Mouse (Mus musculus): ENCODE results near the gene Cfap45. TPM values are rescaled to one million over a fixed set of nuclear protein-coding genes. Genes with fewer than 3 reads are reported as not detected.

The Cfap45 gene
- polyA plus RNA-seq, 1 experiment: 0.20 TPM

GRCm38 (mm10) chr1:172590385-172590784 lies 69.8 kb downstream of the Cfap45 start, which contains the start of gene Slamf8:
Slamf8 (minus strand) TSS chr1:172590568.
- WGBS: 37% methylated on average over 7 of the region's 7 CpGs

DNA sequence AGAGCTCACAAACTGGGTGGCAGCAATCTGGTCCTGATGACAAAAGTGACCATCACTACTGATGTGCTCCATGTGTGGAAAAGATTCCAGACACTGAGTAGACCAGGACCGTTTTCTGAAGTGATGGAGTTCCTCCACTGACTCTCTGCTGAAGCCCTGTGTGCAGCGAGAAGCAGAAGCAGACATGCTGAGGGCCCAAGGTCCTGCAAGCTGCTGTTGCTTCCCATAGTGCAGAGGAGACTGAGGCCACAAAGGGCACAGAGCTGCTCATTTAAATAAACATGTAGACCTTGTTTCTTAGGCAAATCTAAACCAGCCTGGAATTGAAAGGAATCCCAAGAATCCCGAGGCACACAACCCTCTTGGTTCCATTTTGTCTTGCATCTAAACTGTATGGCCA lies 72.7 kb downstream of the Cfap45 start:
- TF ChIP-seq CTCF (IDR thresholded peaks at IDR 0.05; ENCODE audit: extremely low read depth, insufficient read depth, insufficient read length, insufficient replicate concordance) (no peak), POLR2A (IDR thresholded peaks at IDR 0.05; ENCODE audit: low read depth, low read length) (no peak)
- DNase-seq (ENCODE audit: low read depth in 1 of 2, low spot score in 2 of 2): no peak
- no peaks in the 10 kb centered on the region for H3K36me3 ChIP-seq (ENCODE audit: control insufficient read depth, insufficient read depth, low read length)
- no peaks in the 10 kb centered on the region for H3K27me3 ChIP-seq (ENCODE audit: control insufficient read depth, insufficient read depth, low read length)
- H3K4me3 ChIP-seq (ENCODE audit: extremely low read depth, insufficient read depth, insufficient read length): no peak overlapping the region
- 77% methylated on average over 3 of the region's 3 CpGs for WGBS
- H3K4me1 ChIP-seq (ENCODE audit: control insufficient read depth, insufficient read depth, insufficient read length): no peaks in the 10 kb centered on the region; the same call in 1 of the 2 replicates
- H3K27ac ChIP-seq (ENCODE audit: insufficient read depth, low read length): no peak overlapping the region

More at GRCm38 (mm10) chr1:172590385-172590784, 69.8 kb downstream of the Cfap45 start, which contains the start of gene Slamf8:
- H3K4me3 ChIP-seq (ENCODE audit: extremely low read depth, insufficient read depth, insufficient read length): no peak within 1 kb of the TSS; the same call in 1 of the 2 replicates
- peak within 1 kb of the TSS; percentile 39; the same call in 1 of the 2 replicates for H3K27ac ChIP-seq (ENCODE audit: insufficient read depth, low read length)
- H3K36me3 ChIP-seq (ENCODE audit: control insufficient read depth, insufficient read depth, low read length): no peaks in the 10 kb centered on the region
- peak in 1 of 2 experiments; percentile 25 for DNase-seq (ENCODE audit: low read depth in 1 of 2, low spot score in 2 of 2)
- H3K4me1 ChIP-seq (ENCODE audit: control insufficient read depth, insufficient read depth, insufficient read length): no peaks in the 10 kb centered on the region; the same call in 1 of the 2 replicates
- no peaks in the 10 kb centered on the region for H3K27me3 ChIP-seq (ENCODE audit: control insufficient read depth, insufficient read depth, low read length)
- TF ChIP-seq POLR2A (IDR thresholded peaks at IDR 0.05; ENCODE audit: low read depth, low read length) (no peak), CTCF (IDR thresholded peaks at IDR 0.05; ENCODE audit: extremely low read depth, insufficient read depth, insufficient read length, insufficient replicate concordance) (no peak)

DNA sequence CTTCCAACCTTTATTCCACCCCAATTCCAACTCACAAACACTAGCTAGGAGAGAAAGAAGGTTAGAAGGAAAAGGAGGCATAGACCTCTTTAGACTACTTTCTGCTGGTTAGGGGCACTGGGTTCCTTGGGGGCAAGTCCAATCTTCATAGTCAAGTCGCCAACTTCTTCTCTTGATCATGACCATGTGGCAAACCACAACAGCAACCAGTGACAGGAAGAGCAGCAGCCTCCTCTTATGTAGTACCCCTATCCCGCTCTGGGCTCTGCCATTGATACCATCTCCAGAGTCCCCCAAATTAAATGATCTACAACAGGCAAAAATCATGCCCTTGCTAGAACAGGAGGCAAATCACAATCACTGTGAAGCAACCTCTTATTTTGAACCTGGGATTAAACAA lies 73.4 kb downstream of the Cfap45 start:
- WGBS: 19% methylated on average over 2 of the region's 2 CpGs

DNA sequence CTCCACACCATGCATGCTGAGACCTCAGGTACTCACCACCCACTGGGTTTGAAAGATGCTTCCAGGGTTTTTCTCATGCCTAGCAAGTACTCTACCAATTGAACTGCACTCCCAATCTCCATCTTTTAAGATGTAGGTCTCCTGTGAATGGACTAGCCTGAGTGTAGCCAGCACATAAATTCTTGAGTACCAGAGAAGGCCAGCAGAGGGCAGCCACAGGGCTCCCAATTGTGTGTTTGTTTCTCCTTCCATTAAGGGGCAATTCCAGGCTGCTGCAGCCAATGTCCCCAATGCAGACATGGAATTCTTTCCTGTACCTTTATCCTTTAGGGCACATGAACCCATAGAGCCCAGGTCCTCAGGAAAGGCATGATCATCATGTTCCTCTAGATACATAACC lies 73.9 kb downstream of the Cfap45 start:
- H3K27ac ChIP-seq (ENCODE audit: insufficient read depth, low read length): no peak overlapping the region
- no peaks in the 10 kb centered on the region for H3K27me3 ChIP-seq (ENCODE audit: control insufficient read depth, insufficient read depth, low read length)
- DNase-seq (ENCODE audit: low read depth in 1 of 2, low spot score in 2 of 2): peak in 1 of 2 experiments; percentile 17
- H3K4me3 ChIP-seq (ENCODE audit: extremely low read depth, insufficient read depth, insufficient read length): no peak overlapping the region
- TF ChIP-seq POLR2A (IDR thresholded peaks at IDR 0.05; ENCODE audit: low read depth, low read length): no peak
- peak; percentile 18; the same call in 1 of the 2 replicates for TF ChIP-seq CTCF (IDR thresholded peaks at IDR 0.05; ENCODE audit: extremely low read depth, insufficient read depth, insufficient read length, insufficient replicate concordance)
- no peaks in the 10 kb centered on the region for H3K36me3 ChIP-seq (ENCODE audit: control insufficient read depth, insufficient read depth, low read length)
- no peaks in the 10 kb centered on the region for H3K4me1 ChIP-seq (ENCODE audit: control insufficient read depth, insufficient read depth, insufficient read length)

More for the DNA sequence above, 73.4 kb downstream of the Cfap45 start:
- TF ChIP-seq POLR2A (IDR thresholded peaks at IDR 0.05; ENCODE audit: low read depth, low read length): no peak
- TF ChIP-seq CTCF (IDR thresholded peaks at IDR 0.05; ENCODE audit: extremely low read depth, insufficient read depth, insufficient read length, insufficient replicate concordance): no peak
- H3K27me3 ChIP-seq (ENCODE audit: control insufficient read depth, insufficient read depth, low read length): no peaks in the 10 kb centered on the region
- H3K36me3 ChIP-seq (ENCODE audit: control insufficient read depth, insufficient read depth, low read length): no peaks in the 10 kb centered on the region
- no peak for DNase-seq (ENCODE audit: low read depth in 1 of 2, low spot score in 2 of 2)
- H3K4me1 ChIP-seq (ENCODE audit: control insufficient read depth, insufficient read depth, insufficient read length): no peaks in the 10 kb centered on the region
- H3K4me3 ChIP-seq (ENCODE audit: extremely low read depth, insufficient read depth, insufficient read length): no peak overlapping the region
- no peak overlapping the region for H3K27ac ChIP-seq (ENCODE audit: insufficient read depth, low read length)

Other genes with a start within 250 kb of the Cfap45 start
- gene Atp1a2, start 222.7 kb upstream of the Cfap45 start, polyA plus RNA-seq (2012; rRNA removed): 3.1 and 3.9 TPM in 2 replicates
- gene Kcnj9, start 191.5 kb upstream of the Cfap45 start, polyA plus RNA-seq (2012; rRNA removed): 2.1 and 3.9 TPM in 2 replicates
- gene Kcnj10, start 179.6 kb upstream of the Cfap45 start, polyA plus RNA-seq (2012; rRNA removed): 6.7 and 7.3 TPM in 2 replicates
- gene Pigm, start 144.3 kb upstream of the Cfap45 start, polyA plus RNA-seq (2012; rRNA removed): 8.8 and 11.5 TPM in 2 replicates
- 4.3 and 5.5 TPM in 2 replicates for gene Slamf9, start 45.4 kb upstream of the Cfap45 start, polyA plus RNA-seq (2012; rRNA removed)
- gene Igsf9, start 39.0 kb upstream of the Cfap45 start, polyA plus RNA-seq (2012; rRNA removed): 8.6 and 9.0 TPM in 2 replicates
- 186 and 208 TPM in 2 replicates for gene Tagln2, start 20.8 kb upstream of the Cfap45 start, polyA plus RNA-seq (2012; rRNA removed)
- gene Vsig8, start 35.1 kb downstream of the Cfap45 start, polyA plus RNA-seq (2012; rRNA removed): 0.09 and 0.29 TPM in 2 replicates
- 15.8 and 18.6 TPM in 2 replicates for gene Slamf8, start 69.8 kb downstream of the Cfap45 start, polyA plus RNA-seq (2012; rRNA removed)
- gene Fcrl6, start 81.8 kb downstream of the Cfap45 start, polyA plus RNA-seq (2012; rRNA removed): 0.06 TPM in 1 of 2 replicates, not detected in the other
- gene Dusp23, start 112.2 kb downstream of the Cfap45 start, polyA plus RNA-seq (2012; rRNA removed): 10.4 and 11.4 TPM in 2 replicates
- 0.07 TPM in 1 of 2 replicates, not detected in the other for gene Crp, start 177.3 kb downstream of the Cfap45 start, polyA plus RNA-seq (2012; rRNA removed)